Mouse (Mus musculus) CD4-positive helper T cell, adult 2 months (primary cell): ENCODE measurements at regions not wholly inside any gene's neighbourhood (a gene's known extent, or its start where the extent isn't known, plus 50 kb on each side); places are given as distances from the start of the nearest gene placed in this dataset.

ENCODE experiments used
- DNase-seq: peaks from one replicate; pipeline ENCODE4 v3.0.0-alpha.2; 2012; ENCODE audit warnings: low read depth, missing footprints, low spot score

DNA sequence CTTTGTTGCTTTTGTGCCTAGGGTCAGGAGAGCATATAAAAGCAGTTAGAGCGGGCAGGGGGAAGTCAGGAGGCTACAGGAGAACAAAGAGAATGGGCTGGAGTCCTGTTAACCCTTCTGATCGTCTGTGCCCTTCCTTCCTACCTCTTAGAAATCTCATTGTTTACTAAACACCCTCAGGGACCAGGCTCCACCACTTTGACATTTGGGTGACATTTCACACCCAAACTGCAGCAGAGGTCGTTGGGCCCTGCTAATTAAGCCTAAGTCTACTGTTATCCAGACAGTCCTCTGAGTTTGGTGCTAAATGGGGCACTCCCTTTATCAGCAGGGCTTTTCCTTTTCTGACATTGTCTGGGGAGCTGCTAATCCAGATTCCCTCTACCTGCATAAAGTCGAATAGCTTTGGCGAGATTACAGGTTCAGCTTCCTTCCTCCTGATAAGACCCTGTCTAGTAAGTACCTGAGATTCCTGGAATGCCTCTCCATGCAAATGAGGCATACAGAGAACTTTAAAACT is 84.2 kb upstream of the Arglu1 start:
- no peak for DNase-seq

DNA sequence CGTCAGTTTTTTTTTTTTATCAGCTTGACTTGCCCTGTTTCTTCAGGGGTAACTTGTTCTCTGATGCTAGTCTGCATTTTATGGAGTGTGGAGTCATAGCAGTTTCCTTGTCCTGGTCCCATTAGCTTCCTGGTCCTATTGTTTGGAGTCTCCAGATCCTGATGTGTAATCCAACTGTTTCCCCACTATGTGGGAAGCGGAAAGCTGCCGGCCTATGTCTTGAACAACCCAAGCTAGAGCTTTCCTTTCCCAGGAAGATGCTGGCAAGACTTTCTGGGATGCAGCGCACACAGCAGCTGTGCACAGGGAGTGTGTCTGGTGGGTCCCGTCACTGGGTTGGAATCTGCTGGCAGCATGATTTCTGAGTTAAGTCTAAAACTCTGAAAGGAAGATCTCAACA is 82.1 kb upstream of the Arglu1 start:
- DNase-seq = no peak

DNA sequence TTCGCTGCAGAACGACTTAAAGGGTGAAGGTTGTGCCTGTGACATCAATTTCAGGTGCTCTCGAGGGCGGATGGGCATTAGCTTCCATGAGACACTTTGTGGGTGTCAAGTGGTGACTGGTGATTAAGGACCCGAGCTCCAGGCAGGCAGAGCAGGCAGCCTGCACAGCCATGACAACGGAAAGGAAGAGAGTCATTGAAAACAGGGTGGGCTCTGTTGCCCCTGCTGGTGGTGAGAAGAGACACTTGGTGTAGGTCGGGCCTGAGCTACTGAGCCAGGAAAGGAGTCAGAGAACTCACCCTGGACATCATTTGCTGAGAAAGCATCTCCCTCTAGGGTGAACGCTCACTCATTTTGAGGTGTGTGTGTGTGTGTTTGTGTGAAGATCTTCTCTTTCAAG is 80.1 kb upstream of the Arglu1 start:
- DNase-seq = no peak

DNA sequence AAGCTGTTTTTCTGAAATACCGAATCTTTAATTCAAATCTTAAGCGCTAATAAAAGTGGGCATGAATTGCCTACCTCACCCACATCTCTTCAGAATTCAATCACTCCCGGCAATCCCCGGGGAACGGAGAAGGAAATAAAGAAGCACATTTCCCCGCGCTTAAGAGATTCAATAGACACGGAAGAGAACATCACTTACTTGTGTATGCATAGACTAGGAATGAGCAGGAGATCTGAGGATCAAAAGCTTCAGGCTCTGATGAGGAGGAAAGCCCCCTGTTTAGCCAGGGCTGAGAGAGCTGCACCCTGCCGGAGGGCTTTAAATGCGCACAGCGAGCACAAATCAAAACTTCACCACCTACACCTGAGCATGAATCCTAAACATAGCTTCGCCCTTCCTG is 72.0 kb upstream of the Arglu1 start:
- no peak for DNase-seq

DNA sequence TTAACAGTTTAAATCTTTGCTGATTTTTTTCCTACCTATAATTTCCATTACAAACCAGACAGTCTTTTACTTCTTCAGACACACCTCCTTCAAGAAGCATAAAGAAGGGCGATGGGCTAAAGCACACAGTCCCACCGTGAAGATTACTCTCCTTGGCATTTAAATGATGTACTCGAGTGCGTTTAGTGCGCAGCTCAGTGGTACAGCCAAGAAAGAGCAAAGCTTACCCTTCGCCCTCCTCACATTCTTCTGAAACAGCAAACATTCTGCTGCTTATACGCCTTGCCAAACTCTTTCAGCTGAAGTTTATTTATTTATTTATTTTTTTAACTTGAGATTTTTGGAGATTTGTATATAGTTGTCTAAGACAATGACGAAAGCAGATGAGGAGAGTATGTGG is 68.0 kb upstream of the Arglu1 start:
- no peak for DNase-seq

DNA sequence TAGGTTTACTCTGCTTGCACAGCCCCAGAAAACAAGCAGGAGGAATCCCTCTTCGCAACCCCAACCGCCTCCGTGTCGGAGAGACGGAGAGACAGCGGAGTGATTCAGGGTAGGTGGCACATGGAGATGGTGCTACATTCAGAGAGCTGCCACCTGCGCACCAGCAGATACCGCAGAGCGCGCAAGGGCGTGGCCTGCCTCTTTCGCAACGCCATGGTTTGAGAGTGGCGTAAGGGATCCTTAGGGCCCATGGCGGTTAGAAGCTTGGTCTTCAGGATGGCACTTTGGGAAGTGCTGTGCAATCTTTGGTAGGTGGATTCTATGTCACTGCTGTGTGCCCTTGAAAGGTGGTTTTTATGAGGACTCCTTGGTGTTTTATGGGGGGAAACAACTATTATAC is 60.9 kb upstream of the Arglu1 start:
- DNase-seq = no peak

DNA sequence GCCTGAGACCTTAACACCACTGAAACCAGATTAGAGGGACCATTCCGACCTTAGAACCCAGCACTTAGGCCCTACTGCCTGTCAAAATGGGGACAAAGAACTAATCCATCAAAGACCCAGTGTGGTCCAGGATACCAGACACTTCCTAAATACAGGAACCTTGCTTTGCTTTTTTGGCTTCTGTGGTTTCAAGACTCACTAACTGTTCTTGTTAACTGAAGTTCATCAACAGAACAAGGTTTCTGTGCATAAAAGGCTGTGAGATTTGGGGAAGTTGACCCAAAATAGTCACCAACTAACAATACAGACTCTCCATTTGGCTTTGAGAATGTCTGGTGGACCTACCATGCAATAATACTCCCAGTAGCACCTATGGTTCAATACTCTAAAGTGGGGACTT is 56.4 kb upstream of the Arglu1 start:
- DNase-seq = no peak

DNA sequence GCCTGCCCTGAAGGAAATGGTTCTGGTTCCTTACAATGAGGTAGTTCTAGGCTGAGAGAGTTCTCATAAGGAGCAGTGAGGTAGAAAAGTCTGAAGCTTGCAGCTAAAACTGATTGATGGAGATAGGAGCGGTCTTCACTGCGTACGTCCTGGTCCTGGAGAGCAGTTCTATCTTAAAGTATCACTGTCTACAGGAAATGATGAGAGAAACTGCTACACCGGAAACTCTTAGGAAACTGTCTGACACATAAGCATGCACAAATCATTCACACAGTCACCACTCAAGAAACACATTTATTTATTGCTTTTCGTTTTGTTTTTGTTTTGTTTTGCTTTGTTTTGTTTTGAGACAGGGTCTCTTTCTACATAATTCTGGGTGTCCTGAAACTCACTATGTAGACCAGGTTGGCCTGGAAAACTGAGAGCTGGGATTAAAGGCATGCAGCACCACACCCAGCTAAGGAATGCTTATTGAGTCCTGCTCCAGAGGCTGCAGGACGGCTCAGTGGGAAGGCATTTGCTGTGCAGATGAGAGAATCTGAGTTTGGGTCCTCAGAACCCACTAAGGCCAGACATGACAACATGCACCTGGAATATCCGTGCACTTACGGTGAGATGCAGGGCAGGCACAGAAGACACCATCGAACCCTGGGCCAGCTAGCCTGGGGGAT is 55.4 kb upstream of the Arglu1 start:
- no peak for DNase-seq
